Mouse (Mus musculus): Measurements from ENCODE around the gene Serbp1. TPM values are rescaled to one million over a fixed set of nuclear protein-coding genes. Genes with fewer than 3 reads are reported as not detected.
A peak's percentile ranks its signal among the peaks of the same experiment; 100 is the strongest.

Gene Serbp1
- total and polyA plus RNA-seq, 3 experiments = 1,043 to 1,809 (median 1,049) TPM

DNA sequence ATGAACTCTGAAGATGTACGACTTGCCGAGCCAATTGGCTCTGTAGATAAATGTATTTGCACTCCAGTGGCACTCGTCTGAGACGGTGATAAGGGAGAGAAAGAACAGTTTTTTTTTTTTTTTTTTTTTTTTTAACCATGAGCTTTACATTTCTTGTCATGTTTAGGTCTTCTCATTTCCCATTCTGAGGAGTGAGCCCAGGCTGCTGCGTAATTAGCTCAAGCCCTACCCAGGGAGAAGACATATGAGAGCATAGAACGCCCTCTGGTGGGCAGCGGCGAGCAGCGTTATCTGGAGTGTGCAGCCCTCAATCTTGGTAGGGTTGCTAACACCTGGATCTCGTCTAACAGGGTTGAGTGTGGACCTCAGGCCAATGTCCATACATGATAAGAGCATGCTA, 80.5 kb downstream of the Serbp1 start (continued):
- TF ChIP-seq TBP (IDR thresholded peaks at IDR 0.05; ENCODE audit: low read depth, low read length) (no peak), ZMIZ1 (IDR thresholded peaks at IDR 0.05; ENCODE audit: low read depth, low read length) (no peak), ELF1 (IDR thresholded peaks at IDR 0.05; ENCODE audit: low read depth, low read length) (no peak), GABPA (IDR thresholded peaks at IDR 0.05; ENCODE audit: low read depth, low read length) (no peak), ZKSCAN1 (IDR thresholded peaks at IDR 0.05; ENCODE audit: low read depth, low read length) (no peak), MAZ (IDR thresholded peaks at IDR 0.05; ENCODE audit: low read depth, low read length) (no peak), MEF2A (IDR thresholded peaks at IDR 0.05; ENCODE audit: extremely low read depth, insufficient replicate concordance, low read depth, low read length, poor library complexity, severe bottlenecking) (no peak), MYB (IDR thresholded peaks at IDR 0.05; ENCODE audit: low read depth, low read length) (no peak), CHD1 (IDR thresholded peaks at IDR 0.05; ENCODE audit: low read depth, low read length) (no peak), SMC3 (IDR thresholded peaks at IDR 0.05; ENCODE audit: low read depth, low read length) (peak; percentile 94), POLR2A (IDR thresholded peaks at IDR 0.05; ENCODE audit: control insufficient read depth in 1 of 2, insufficient read depth in 1 of 2, low read depth in 1 of 2, low read length in 2 of 2, poor library complexity in 1 of 2) (no peak), HCFC1 (IDR thresholded peaks at IDR 0.05; ENCODE audit: low read depth, low read length) (no peak), EP300 (IDR thresholded peaks at IDR 0.05; ENCODE audit: low read depth in 1 of 2, low read length in 2 of 2) (peak in 1 of 2 experiments; percentile 28; a peak in 1 of 4 replicates), POLR2AphosphoS2 (IDR thresholded peaks at IDR 0.05; ENCODE audit: low read length) (no peak), CTCF (IDR thresholded peaks at IDR 0.05 in 2 of 3, conservative IDR thresholded peaks at IDR 0.05 in 1 of 3; ENCODE audit: control insufficient read depth in 1 of 3, insufficient read depth in 1 of 3, low read depth in 2 of 3, low read length in 3 of 3, poor library complexity in 1 of 3, severe bottlenecking in 1 of 3) (peak; percentile 68 to 93 (median 92)), NELFE (IDR thresholded peaks at IDR 0.05; ENCODE audit: low read depth, low read length) (no peak), MAFK (IDR thresholded peaks at IDR 0.05; ENCODE audit: borderline replicate concordance, low read depth, low read length) (no peak), MAX (IDR thresholded peaks at IDR 0.05; ENCODE audit: low read length) (no peak), RAD21 (IDR thresholded peaks at IDR 0.05; ENCODE audit: low read depth, low read length) (peak; percentile 92), GATA1 (IDR thresholded peaks at IDR 0.05; ENCODE audit: low read depth, low read length) (peak; percentile 52)

DNA sequence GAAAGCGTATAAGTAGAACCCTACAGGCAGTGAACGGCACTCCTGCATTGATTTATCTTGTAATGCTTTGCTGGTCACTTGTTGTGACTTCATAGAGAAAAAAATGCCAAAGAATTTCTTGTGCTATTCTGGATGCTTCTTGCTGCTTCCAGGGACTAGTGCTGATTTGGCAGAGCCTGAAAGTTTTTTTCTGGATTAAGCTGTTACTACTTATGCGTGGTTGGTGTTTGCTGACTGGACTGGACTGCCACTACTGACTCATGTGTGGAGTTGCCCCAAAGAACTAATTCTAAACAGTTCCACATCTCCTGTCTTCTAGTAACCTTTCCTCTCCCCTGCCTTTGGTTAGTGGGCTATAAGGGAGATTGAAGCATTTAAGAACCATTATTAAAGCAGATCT, 85.8 kb downstream of the Serbp1 start:
- no peak overlapping the region for H3K9ac ChIP-seq (ENCODE audit: control insufficient read depth, low read depth, low read length, poor library complexity, severe bottlenecking)
- no peaks in the 10 kb centered on the region for H3K9me3 ChIP-seq (replicated peaks; ENCODE audit: insufficient read depth, low read length)
- H3K27me3 ChIP-seq (ENCODE audit: control insufficient read depth in 1 of 2, insufficient read depth in 2 of 2, low read length in 2 of 2) = no peaks in the 10 kb centered on the region
- peaks cover 5 to 7% of the 10 kb centered on the region in 2 experiments for H3K4me1 ChIP-seq (ENCODE audit: control insufficient read depth in 1 of 2, insufficient read depth in 2 of 2, low read length in 2 of 2)
- H3K4me3 ChIP-seq (ENCODE audit: control insufficient read depth in 1 of 2, insufficient read depth in 1 of 2, low read depth in 2 of 2, low read length in 2 of 2) = no peak overlapping the region
- TF ChIP-seq ZKSCAN1 (IDR thresholded peaks at IDR 0.05; ENCODE audit: low read depth, low read length) = no peak
- TF ChIP-seq MAX (IDR thresholded peaks at IDR 0.05; ENCODE audit: low read length) = no peak
- TF ChIP-seq POLR2A (IDR thresholded peaks at IDR 0.05; ENCODE audit: control insufficient read depth in 1 of 2, insufficient read depth in 1 of 2, low read depth in 1 of 2, low read length in 2 of 2, poor library complexity in 1 of 2) = no peak
- TF ChIP-seq TAL1 (IDR thresholded peaks at IDR 0.05; ENCODE audit: low read length) = no peak
- no peak for TF ChIP-seq CHD1 (IDR thresholded peaks at IDR 0.05; ENCODE audit: low read depth, low read length)
- TF ChIP-seq ETS1 (IDR thresholded peaks at IDR 0.05; ENCODE audit: low read depth, low read length) = no peak
- TF ChIP-seq POLR2AphosphoS2 (IDR thresholded peaks at IDR 0.05; ENCODE audit: low read length) = no peak
- no peak for TF ChIP-seq GATA1 (IDR thresholded peaks at IDR 0.05; ENCODE audit: low read depth, low read length)
- no peak for TF ChIP-seq JUND (IDR thresholded peaks at IDR 0.05; ENCODE audit: low read depth, low read length)
- no peak for TF ChIP-seq MYB (IDR thresholded peaks at IDR 0.05; ENCODE audit: low read depth, low read length)
- no peak for TF ChIP-seq POLR2AphosphoS5 (IDR thresholded peaks at IDR 0.05; ENCODE audit: borderline replicate concordance, low read depth, low read length)
- DNase-seq (ENCODE audit: low read depth, low spot score) = no peak
- H3K79me2 ChIP-seq (ENCODE audit: control insufficient read depth, insufficient read depth, low read length, poor library complexity) = no peaks in the 10 kb centered on the region
- H3K27ac ChIP-seq (ENCODE audit: control insufficient read depth, low read depth, low read length) = no peak overlapping the region
- peaks cover 0 to 3% of the 10 kb centered on the region in 2 experiments; a peak in 2 of 4 replicates for H3K36me3 ChIP-seq (ENCODE audit: control insufficient read depth in 1 of 2, insufficient read depth in 2 of 2, low read length in 2 of 2)

Measured in MEL (cell line).